Mouse (Mus musculus): Measurements from ENCODE around the gene Nck2. TPM values are rescaled to one million over a fixed set of nuclear protein-coding genes. Genes with fewer than 3 reads are reported as not detected.

The Nck2 gene
- polyA plus RNA-seq (2014; fragmentation: Nextera tagmentation; extraction: Ambion mirVana), result 31.1 and 39.1 TPM in 2 replicates

DNA sequence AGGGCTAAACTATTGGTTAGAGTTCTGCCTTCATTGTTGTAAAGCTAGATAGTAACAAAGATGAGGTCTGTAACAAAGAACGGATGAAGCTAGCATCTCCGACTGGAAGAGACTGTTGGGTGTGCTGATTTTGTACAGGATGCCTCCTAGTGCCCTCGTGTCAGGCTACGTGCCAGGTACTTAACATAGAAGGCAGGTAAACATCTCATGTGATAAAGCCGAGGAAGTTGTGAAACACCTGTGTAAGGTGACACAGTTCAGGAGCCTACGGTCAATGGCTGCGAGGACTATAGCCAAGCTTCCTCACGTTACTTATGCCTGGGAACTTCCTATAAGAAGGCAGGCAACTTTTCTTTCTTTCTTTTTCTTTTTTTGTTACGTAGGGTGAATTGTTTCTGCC, at the start of gene Nck2:
Gene Nck2, plus strand, starts transcription at position 49 of the 400 bp plus-strand sequence.
- Histone ChIP-seq H3K27me3 (ENCODE audit: control insufficient read depth, insufficient read depth, low read length) (no peaks in the 10 kb centered on the region), H3K4me2 (ENCODE audit: low read depth, low read length) (peak within 1 kb of the TSS; percentile 95), H3K9me3 (ENCODE audit: control insufficient read depth, low read length) (no peaks in the 10 kb centered on the region), H3K4me3 (ENCODE audit: low read depth, low read length) (peak within 1 kb of the TSS; percentile 96), H3K27ac (ENCODE audit: low read depth, low read length) (peak within 1 kb of the TSS; percentile 91), H3K4me1 (ENCODE audit: control insufficient read depth, insufficient read depth, low read length) (peaks cover 13% of the 10 kb centered on the region), H3K9ac (replicated peaks; ENCODE audit: low read depth, low read length) (peak within 1 kb of the TSS; percentile 97), H3K36me3 (ENCODE audit: control insufficient read depth, insufficient read depth, low read length) (no peaks in the 10 kb centered on the region)
- 23% methylated on average over 9 of the region's 9 CpGs for WGBS
- no peak for ATAC-seq (ENCODE audit: low read depth)

DNA sequence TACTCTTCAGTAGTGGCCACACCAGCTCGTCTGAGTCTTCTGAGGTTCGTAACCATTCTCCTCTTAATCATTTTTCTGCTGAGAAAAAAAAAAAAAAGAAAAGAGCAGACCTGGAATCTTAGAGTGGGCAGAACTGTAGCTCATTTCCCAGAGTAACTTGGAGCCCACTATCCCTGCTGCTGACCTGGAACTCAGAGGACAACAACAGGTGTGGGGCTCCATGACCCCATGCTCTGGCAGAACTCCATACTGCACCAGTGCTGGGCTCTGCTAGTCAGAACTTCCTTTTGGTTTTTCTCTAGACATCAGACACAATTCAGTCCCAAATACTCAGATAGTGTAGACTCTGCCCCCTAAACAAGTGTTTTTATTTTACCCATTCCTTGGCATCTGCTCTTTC, 49.3 kb upstream of the Nck2 start:
- Histone ChIP-seq H3K4me3 (ENCODE audit: low read depth, low read length) (no peak overlapping the region), H3K4me2 (ENCODE audit: low read depth, low read length) (no peak overlapping the region), H3K27ac (ENCODE audit: low read depth, low read length) (no peak overlapping the region), H3K27me3 (ENCODE audit: control insufficient read depth, insufficient read depth, low read length) (no peaks in the 10 kb centered on the region), H3K9me3 (ENCODE audit: control insufficient read depth, low read length) (no peaks in the 10 kb centered on the region), H3K4me1 (ENCODE audit: control insufficient read depth, insufficient read depth, low read length) (no peaks in the 10 kb centered on the region), H3K9ac (replicated peaks; ENCODE audit: low read depth, low read length) (no peak overlapping the region), H3K36me3 (ENCODE audit: control insufficient read depth, insufficient read depth, low read length) (no peaks in the 10 kb centered on the region)
- ATAC-seq (ENCODE audit: low read depth), result no peak
- 79% methylated on average over 2 of the region's 2 CpGs for WGBS

DNA sequence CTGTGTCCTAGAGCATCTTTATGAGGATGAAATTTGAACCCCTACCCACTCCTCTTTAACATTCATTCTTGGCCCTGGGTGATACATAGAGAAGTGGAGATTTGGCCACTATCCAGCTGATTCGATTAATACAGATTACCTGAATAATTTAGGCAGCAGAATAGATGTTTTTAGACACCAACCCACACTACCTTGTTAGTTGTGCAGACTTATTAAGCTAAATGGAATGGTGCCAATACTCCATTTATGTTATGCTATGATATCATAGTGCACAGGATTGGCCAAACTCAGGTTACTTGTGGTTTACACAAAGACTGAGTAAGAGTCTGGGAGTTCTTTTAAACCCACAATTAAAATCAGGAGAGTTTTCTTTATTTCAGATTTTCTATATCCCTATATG, 48.6 kb upstream of the Nck2 start:
- Histone ChIP-seq H3K27ac (ENCODE audit: low read depth, low read length) (no peak overlapping the region), H3K4me1 (ENCODE audit: control insufficient read depth, insufficient read depth, low read length) (no peaks in the 10 kb centered on the region), H3K27me3 (ENCODE audit: control insufficient read depth, insufficient read depth, low read length) (no peaks in the 10 kb centered on the region), H3K36me3 (ENCODE audit: control insufficient read depth, insufficient read depth, low read length) (no peaks in the 10 kb centered on the region), H3K4me3 (ENCODE audit: low read depth, low read length) (no peak overlapping the region), H3K4me2 (ENCODE audit: low read depth, low read length) (no peak overlapping the region), H3K9ac (replicated peaks; ENCODE audit: low read depth, low read length) (no peak overlapping the region), H3K9me3 (ENCODE audit: control insufficient read depth, low read length) (no peaks in the 10 kb centered on the region)
- no peak for ATAC-seq (ENCODE audit: low read depth)
- WGBS, result 94% methylated on average over 1 of the region's 1 CpGs

GRCm38 (mm10) chr1:43396522-43396921, 47.9 kb upstream of the Nck2 start:
- H3K9ac ChIP-seq (replicated peaks; ENCODE audit: low read depth, low read length), result no peak overlapping the region
- ATAC-seq (ENCODE audit: low read depth), result no peak
- H3K4me3 ChIP-seq (ENCODE audit: low read depth, low read length), result no peak overlapping the region
- no peak overlapping the region for H3K4me2 ChIP-seq (ENCODE audit: low read depth, low read length)
- WGBS, result 35% methylated on average over 5 of the region's 5 CpGs
- H3K9me3 ChIP-seq (ENCODE audit: control insufficient read depth, low read length), result no peaks in the 10 kb centered on the region
- no peak overlapping the region for H3K27ac ChIP-seq (ENCODE audit: low read depth, low read length)
- no peaks in the 10 kb centered on the region for H3K4me1 ChIP-seq (ENCODE audit: control insufficient read depth, insufficient read depth, low read length)
- no peaks in the 10 kb centered on the region for H3K27me3 ChIP-seq (ENCODE audit: control insufficient read depth, insufficient read depth, low read length)
- H3K36me3 ChIP-seq (ENCODE audit: control insufficient read depth, insufficient read depth, low read length), result no peaks in the 10 kb centered on the region

DNA sequence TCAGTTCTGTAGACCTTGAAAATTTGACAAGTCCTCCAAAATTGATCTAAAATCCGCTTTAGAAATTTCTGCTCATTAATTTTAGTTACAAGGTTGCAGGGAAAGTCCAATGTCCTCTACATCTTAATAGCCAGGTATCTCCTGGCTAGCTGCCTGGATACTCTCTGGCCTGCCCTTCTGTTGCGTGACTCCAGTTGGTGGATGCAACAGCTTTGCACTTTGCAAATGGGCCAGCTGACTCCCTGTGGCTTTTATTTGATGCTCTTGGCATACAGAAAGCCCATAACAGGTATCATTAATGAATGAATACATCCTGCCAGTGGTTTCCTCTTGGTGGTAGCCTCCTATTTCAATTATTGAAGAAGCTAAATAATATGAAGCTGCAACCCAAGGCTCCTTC, 47.3 kb upstream of the Nck2 start:
- Histone ChIP-seq H3K9ac (replicated peaks; ENCODE audit: low read depth, low read length) (no peak overlapping the region), H3K27me3 (ENCODE audit: control insufficient read depth, insufficient read depth, low read length) (no peaks in the 10 kb centered on the region), H3K4me1 (ENCODE audit: control insufficient read depth, insufficient read depth, low read length) (no peaks in the 10 kb centered on the region), H3K4me2 (ENCODE audit: low read depth, low read length) (no peak overlapping the region), H3K36me3 (ENCODE audit: control insufficient read depth, insufficient read depth, low read length) (no peaks in the 10 kb centered on the region), H3K27ac (ENCODE audit: low read depth, low read length) (no peak overlapping the region), H3K4me3 (ENCODE audit: low read depth, low read length) (no peak overlapping the region), H3K9me3 (ENCODE audit: control insufficient read depth, low read length) (no peaks in the 10 kb centered on the region)
- ATAC-seq (ENCODE audit: low read depth), result no peak
- 77% methylated on average over 2 of the region's 2 CpGs for WGBS

- Histone ChIP-seq H3K4me1 (ENCODE audit: control insufficient read depth, insufficient read depth, low read length) (no peaks in the 10 kb centered on the region), H3K36me3 (ENCODE audit: control insufficient read depth, insufficient read depth, low read length) (no peaks in the 10 kb centered on the region), H3K9me3 (ENCODE audit: control insufficient read depth, low read length) (no peaks in the 10 kb centered on the region), H3K27ac (ENCODE audit: low read depth, low read length) (no peak overlapping the region), H3K27me3 (ENCODE audit: control insufficient read depth, insufficient read depth, low read length) (no peaks in the 10 kb centered on the region), H3K4me3 (ENCODE audit: low read depth, low read length) (no peak overlapping the region), H3K4me2 (ENCODE audit: low read depth, low read length) (no peak overlapping the region), H3K9ac (replicated peaks; ENCODE audit: low read depth, low read length) (no peak overlapping the region)
- no peak for ATAC-seq (ENCODE audit: low read depth)
- WGBS, result 92% methylated on average over 10 of the region's 10 CpGs
These were observed 45.4 kb upstream of the Nck2 start for GRCm38 (mm10) chr1:43398738-43399601.

DNA sequence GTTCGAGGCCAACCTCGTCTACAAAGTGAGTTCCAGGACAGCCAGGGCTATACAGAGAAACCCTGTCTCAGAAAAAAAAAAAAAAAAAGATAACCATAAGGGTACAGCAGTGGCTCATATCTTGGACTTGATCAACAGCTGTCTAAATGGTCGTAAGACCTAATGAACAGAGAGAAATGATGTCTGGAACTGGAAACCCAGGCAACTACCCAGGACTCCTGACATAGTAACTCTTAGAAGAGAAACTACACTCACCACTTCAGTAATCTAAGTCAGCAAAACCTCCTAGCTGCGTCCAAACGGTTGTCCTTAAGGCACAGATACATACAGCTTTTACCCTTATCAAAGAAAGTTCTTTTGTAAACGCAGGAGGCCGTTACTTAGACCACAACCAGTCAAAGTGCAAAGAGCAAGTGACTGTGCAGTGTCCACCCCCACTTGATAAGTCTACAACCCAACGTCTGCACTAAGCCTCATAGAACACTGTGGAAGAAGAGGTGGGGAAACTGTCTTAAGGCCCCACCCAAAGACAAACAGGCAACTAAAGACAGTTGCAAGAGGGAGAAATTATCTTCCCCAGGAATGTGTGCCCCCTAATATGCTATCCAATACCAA, 44.7 kb upstream of the Nck2 start:
- 87% methylated on average over 8 of the region's 8 CpGs for WGBS
- H3K9ac ChIP-seq (replicated peaks; ENCODE audit: low read depth, low read length), result no peak overlapping the region
- H3K36me3 ChIP-seq (ENCODE audit: control insufficient read depth, insufficient read depth, low read length), result no peaks in the 10 kb centered on the region
- ATAC-seq (ENCODE audit: low read depth), result no peak
- H3K4me2 ChIP-seq (ENCODE audit: low read depth, low read length), result no peak overlapping the region
- H3K27me3 ChIP-seq (ENCODE audit: control insufficient read depth, insufficient read depth, low read length), result no peaks in the 10 kb centered on the region
- no peak overlapping the region for H3K27ac ChIP-seq (ENCODE audit: low read depth, low read length)
- H3K4me3 ChIP-seq (ENCODE audit: low read depth, low read length), result no peak overlapping the region
- no peaks in the 10 kb centered on the region for H3K4me1 ChIP-seq (ENCODE audit: control insufficient read depth, insufficient read depth, low read length)
- H3K9me3 ChIP-seq (ENCODE audit: control insufficient read depth, low read length), result no peaks in the 10 kb centered on the region

- no peak for ATAC-seq (ENCODE audit: low read depth)
- no peak overlapping the region for H3K9ac ChIP-seq (replicated peaks; ENCODE audit: low read depth, low read length)
- H3K27me3 ChIP-seq (ENCODE audit: control insufficient read depth, insufficient read depth, low read length), result no peaks in the 10 kb centered on the region
- H3K27ac ChIP-seq (ENCODE audit: low read depth, low read length), result no peak overlapping the region
- H3K9me3 ChIP-seq (ENCODE audit: control insufficient read depth, low read length), result no peaks in the 10 kb centered on the region
- H3K4me3 ChIP-seq (ENCODE audit: low read depth, low read length), result no peak overlapping the region
- no peaks in the 10 kb centered on the region for H3K4me1 ChIP-seq (ENCODE audit: control insufficient read depth, insufficient read depth, low read length)
- WGBS, result 85% methylated on average over 3 of the region's 3 CpGs
- no peaks in the 10 kb centered on the region for H3K36me3 ChIP-seq (ENCODE audit: control insufficient read depth, insufficient read depth, low read length)
- H3K4me2 ChIP-seq (ENCODE audit: low read depth, low read length), result no peak overlapping the region
These were observed 43.7 kb upstream of the Nck2 start for GRCm38 (mm10) chr1:43400655-43401054.

DNA sequence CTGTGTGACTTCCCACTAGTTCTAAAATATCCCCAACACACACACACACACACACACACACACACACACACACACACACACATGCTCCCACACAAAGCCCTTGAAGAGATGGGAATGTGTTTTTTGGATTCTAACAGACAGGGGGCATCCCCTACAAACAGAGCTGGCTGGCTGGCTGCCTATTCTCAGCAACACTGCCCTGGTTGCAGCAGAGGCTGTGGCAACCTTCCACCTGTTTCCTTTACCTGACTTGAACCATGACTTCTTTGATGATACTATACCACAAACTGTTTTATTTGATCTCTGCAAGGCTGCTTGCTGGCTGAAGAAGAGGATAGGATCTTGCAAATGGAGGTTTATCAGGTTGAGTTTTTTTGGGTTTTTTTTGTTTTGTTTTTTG, 41.0 kb upstream of the Nck2 start:
- H3K27ac ChIP-seq (ENCODE audit: low read depth, low read length), result no peak overlapping the region
- H3K27me3 ChIP-seq (ENCODE audit: control insufficient read depth, insufficient read depth, low read length), result no peaks in the 10 kb centered on the region
- no peak overlapping the region for H3K4me2 ChIP-seq (ENCODE audit: low read depth, low read length)
- no peak overlapping the region for H3K4me3 ChIP-seq (ENCODE audit: low read depth, low read length)
- no peak overlapping the region for H3K9ac ChIP-seq (replicated peaks; ENCODE audit: low read depth, low read length)
- H3K9me3 ChIP-seq (ENCODE audit: control insufficient read depth, low read length), result no peaks in the 10 kb centered on the region
- ATAC-seq (ENCODE audit: low read depth), result no peak
- no peaks in the 10 kb centered on the region for H3K36me3 ChIP-seq (ENCODE audit: control insufficient read depth, insufficient read depth, low read length)
- no peaks in the 10 kb centered on the region for H3K4me1 ChIP-seq (ENCODE audit: control insufficient read depth, insufficient read depth, low read length)
